Mouse (Mus musculus): ENCODE measurements around the gene Tm2d3. TPM values are rescaled to one million over a fixed set of nuclear protein-coding genes. Genes with fewer than 3 reads are reported as not detected.

Gene Tm2d3
- total RNA-seq (2021): 10 to 100 TPM; 10.8 to 12.6 TPM
- long read RNA-seq, experiment 1, transcript Tm2d3-201 (5 exons, 908 nt): major isoform, 8 of 10 reads
- long read RNA-seq, experiment 1, partial matches to known transcripts: 0 of 10 reads
- long read RNA-seq, experiment 1, other reads (novel, unspliced or antisense): 2 of 10 reads
- long read RNA-seq, experiment 2, transcript Tm2d3-201 (5 exons, 908 nt): major isoform, 7 of 8 reads
- long read RNA-seq, experiment 2, partial matches to known transcripts: 0 of 8 reads
- long read RNA-seq, experiment 2, other reads (novel, unspliced or antisense): 0 of 8 reads

GRCm38 (mm10) chr7:65690869-65691268, at the start of gene Tm2d3:
Tm2d3 (plus strand) TSS chr7:65691169.
- TF ChIP-seq CTCF (IDR thresholded peaks at IDR 0.05): no peak
- intact Hi-C loops (cut with DNase I): no loop called here
- Histone ChIP-seq H3K27ac (no peak within 1 kb of the TSS), H3K4me3 (no peak within 1 kb of the TSS)
- no peak for DNase-seq

- intact Hi-C loops (cut with DNase I): loop anchor here (5.0 kb wide), 1 partner anchor 325 kb away; no protein-coding TSS in a partner anchor
- TF ChIP-seq CTCF (IDR thresholded peaks at IDR 0.05): peak; percentile 38
- no peak overlapping the region for H3K4me3 ChIP-seq
- no peak for DNase-seq
- no peak overlapping the region for H3K27ac ChIP-seq
These were observed 48.3 kb upstream of the Tm2d3 start for GRCm38 (mm10) chr7:65642371-65643304.

- intact Hi-C loops (cut with DNase I): loop anchor here (5.0 kb wide), 1 partner anchor 327 kb away; no protein-coding TSS in a partner anchor
- peak; percentile 20 for DNase-seq
- no peak for TF ChIP-seq CTCF (IDR thresholded peaks at IDR 0.05)
- H3K27ac ChIP-seq: no peak overlapping the region
- peak overlapping the region; percentile 90 for H3K4me3 ChIP-seq
These were observed 47.0 kb upstream of the Tm2d3 start for GRCm38 (mm10) chr7:65643861-65644421.

- DNase-seq: peak; percentile 98
- intact Hi-C loops (cut with DNase I): loop anchor here (5.0 kb wide), 2 partner anchors 327 to 418 kb away; no protein-coding TSS in a partner anchor
- Histone ChIP-seq H3K4me3 (peak within 1 kb of the TSS; percentile 90), H3K27ac (peak within 1 kb of the TSS; percentile 97)
- TF ChIP-seq CTCF (IDR thresholded peaks at IDR 0.05): peak; percentile 57
These were observed 46.2 kb upstream of the Tm2d3 start, which contains the start of gene Tarsl2 for GRCm38 (mm10) chr7:65644643-65645351. Tarsl2 (plus strand) TSS chr7:65644898.

- TF ChIP-seq CTCF (IDR thresholded peaks at IDR 0.05): no peak
- Histone ChIP-seq H3K4me3 (peak overlapping the region; percentile 90), H3K27ac (peak overlapping the region; percentile 97)
- intact Hi-C loops (cut with DNase I): loop anchor here (5.0 kb wide), 1 partner anchor 416 kb away; no protein-coding TSS in a partner anchor
- peak; percentile 24 for DNase-seq
These were observed 45.0 kb upstream of the Tm2d3 start for GRCm38 (mm10) chr7:65645996-65646395.

GRCm38 (mm10) chr7:65650662-65651061, 40.3 kb upstream of the Tm2d3 start:
- intact Hi-C loops (cut with DNase I): no loop called here
- TF ChIP-seq CTCF (IDR thresholded peaks at IDR 0.05): no peak
- no peak overlapping the region for H3K27ac ChIP-seq
- no peak for DNase-seq
- no peak overlapping the region for H3K4me3 ChIP-seq

- H3K4me3 ChIP-seq: no peak overlapping the region
- intact Hi-C loops (cut with DNase I): no loop called here
- no peak for DNase-seq
- no peak for TF ChIP-seq CTCF (IDR thresholded peaks at IDR 0.05)
- no peak overlapping the region for H3K27ac ChIP-seq
These were observed 33.4 kb upstream of the Tm2d3 start for GRCm38 (mm10) chr7:65657490-65658120.

- no peak overlapping the region for H3K27ac ChIP-seq
- intact Hi-C loops (cut with DNase I): no loop called here
- no peak overlapping the region for H3K4me3 ChIP-seq
- TF ChIP-seq CTCF (IDR thresholded peaks at IDR 0.05): no peak
- no peak for DNase-seq
These were observed 27.7 kb upstream of the Tm2d3 start for GRCm38 (mm10) chr7:65663225-65663790.

- TF ChIP-seq CTCF (IDR thresholded peaks at IDR 0.05): no peak
These were observed 27.1 kb upstream of the Tm2d3 start for GRCm38 (mm10) chr7:65663886-65664285.

GRCm38 (mm10) chr7:65667491-65667890, 23.5 kb upstream of the Tm2d3 start:
- Histone ChIP-seq H3K27ac (no peak overlapping the region), H3K4me3 (no peak overlapping the region)
- intact Hi-C loops (cut with DNase I): no loop called here
- no peak for TF ChIP-seq CTCF (IDR thresholded peaks at IDR 0.05)
- DNase-seq: no peak

More at GRCm38 (mm10) chr7:65663886-65664285, 27.1 kb upstream of the Tm2d3 start:
- Histone ChIP-seq H3K27ac (no peak overlapping the region), H3K4me3 (no peak overlapping the region)
- intact Hi-C loops (cut with DNase I): no loop called here
- DNase-seq: no peak

- Histone ChIP-seq H3K27ac (no peak overlapping the region), H3K4me3 (no peak overlapping the region)
- no peak for TF ChIP-seq CTCF (IDR thresholded peaks at IDR 0.05)
- DNase-seq: no peak
- intact Hi-C loops (cut with DNase I): no loop called here
These were observed 12.9 kb upstream of the Tm2d3 start for GRCm38 (mm10) chr7:65678050-65678449.

All from gastrocnemius, adult 2 months (tissue).